Mouse (Mus musculus): ENCODE measurements around the gene Galntl5. TPM values are rescaled to one million over a fixed set of nuclear protein-coding genes. Genes with fewer than 3 reads are reported as not detected.
"Not testable (repeated sequence)": the region's sequence is repeated elsewhere in the genome, so short reads cannot be mapped to it uniquely, and the experiment has no call there.

Gene Galntl5
- total and polyA plus RNA-seq, 2 experiments from 2014 or later = not detected

- Histone ChIP-seq H3K4me2 (ENCODE audit: low read depth, low read length) (no peak overlapping the region), H3K27ac (ENCODE audit: low read depth) (no peak overlapping the region), H3K9me3 (replicated peaks; ENCODE audit: control insufficient read depth, low read length) (no peaks in the 10 kb centered on the region), H3K4me1 (ENCODE audit: control insufficient read depth, insufficient read depth) (no peaks in the 10 kb centered on the region), H3K9ac (replicated peaks; ENCODE audit: low read depth, low read length) (no peak overlapping the region), H3K36me3 (replicated peaks; ENCODE audit: control insufficient read depth, insufficient read depth, low read length) (no peaks in the 10 kb centered on the region), H3K4me3 (ENCODE audit: low read depth, low read length) (no peak overlapping the region), H3K27me3 (ENCODE audit: control insufficient read depth, insufficient read depth, low read length) (no peaks in the 10 kb centered on the region)
- TF ChIP-seq CTCF (IDR thresholded peaks at IDR 0.05; ENCODE audit: low read depth) (no peak), EP300 (IDR thresholded peaks at IDR 0.05; ENCODE audit: low read depth) (no peak)
- WGBS = 84% methylated on average over 1 of the region's 1 CpGs
- DNase-seq (ENCODE audit: low spot score) (no peak), ATAC-seq (ENCODE audit: insufficient read depth, low read depth) (no peak)
Measured at GRCm38 (mm10) chr5:25164341-25164740, 16.9 kb upstream of the Galntl5 start.

DNA sequence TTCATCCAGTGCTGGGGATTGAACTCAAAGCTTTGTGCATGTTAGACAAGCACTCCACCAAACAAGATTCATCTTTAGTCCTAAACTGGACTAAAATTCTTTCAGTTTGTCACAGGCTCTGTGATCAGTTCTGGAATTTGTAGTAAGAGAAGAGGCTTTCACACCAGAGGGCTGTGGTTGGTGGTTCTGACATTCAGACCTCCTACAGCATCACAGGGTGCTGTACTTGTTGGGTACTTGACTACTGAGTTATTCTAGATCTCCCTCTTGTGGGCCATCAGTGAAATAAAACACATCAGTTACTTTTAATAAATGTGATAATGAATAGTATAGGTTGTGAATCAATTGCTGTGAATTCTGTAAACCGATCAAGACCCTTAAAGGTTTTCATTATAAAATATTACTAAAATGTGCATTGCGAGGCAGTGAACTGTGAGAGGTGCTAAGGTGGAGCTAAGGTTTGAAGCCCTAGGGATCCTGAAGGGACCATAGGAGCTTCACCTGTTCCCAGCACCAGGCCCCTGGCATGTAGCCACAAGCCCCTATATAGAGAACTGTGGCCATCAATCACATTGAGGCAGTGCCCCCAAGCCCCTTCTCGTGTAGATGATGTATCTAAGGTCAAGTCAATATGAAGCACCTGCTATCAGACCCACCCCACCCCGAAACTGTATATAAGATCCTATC, 16.0 kb upstream of the Galntl5 start:
- Histone ChIP-seq H3K27me3 (ENCODE audit: control insufficient read depth, insufficient read depth, low read length) (no peaks in the 10 kb centered on the region), H3K9me3 (replicated peaks; ENCODE audit: control insufficient read depth, low read length) (no peaks in the 10 kb centered on the region), H3K36me3 (replicated peaks; ENCODE audit: control insufficient read depth, insufficient read depth, low read length) (no peaks in the 10 kb centered on the region), H3K4me3 (ENCODE audit: low read depth, low read length) (no peak overlapping the region), H3K4me1 (ENCODE audit: control insufficient read depth, insufficient read depth) (no peaks in the 10 kb centered on the region), H3K9ac (replicated peaks; ENCODE audit: low read depth, low read length) (no peak overlapping the region), H3K4me2 (ENCODE audit: low read depth, low read length) (no peak overlapping the region), H3K27ac (ENCODE audit: low read depth) (no peak overlapping the region)
- DNase-seq (ENCODE audit: low spot score) = peak; percentile 27
- 79% methylated on average over 4 of the region's 4 CpGs for WGBS
- ATAC-seq (ENCODE audit: insufficient read depth, low read depth) = no peak
- TF ChIP-seq CTCF (IDR thresholded peaks at IDR 0.05; ENCODE audit: low read depth) (peak; percentile 35), EP300 (IDR thresholded peaks at IDR 0.05; ENCODE audit: low read depth) (no peak)

GRCm38 (mm10) chr5:25165789-25166135, 15.5 kb upstream of the Galntl5 start:
- WGBS = 75% methylated on average over 3 of the region's 3 CpGs
- no peaks in the 10 kb centered on the region for H3K27me3 ChIP-seq (ENCODE audit: control insufficient read depth, insufficient read depth, low read length)
- no peak for ATAC-seq (ENCODE audit: insufficient read depth, low read depth)
- no peak overlapping the region for H3K4me3 ChIP-seq (ENCODE audit: low read depth, low read length)
- H3K27ac ChIP-seq (ENCODE audit: low read depth) = no peak overlapping the region
- H3K4me2 ChIP-seq (ENCODE audit: low read depth, low read length) = no peak overlapping the region
- no peaks in the 10 kb centered on the region for H3K4me1 ChIP-seq (ENCODE audit: control insufficient read depth, insufficient read depth)
- no peaks in the 10 kb centered on the region for H3K36me3 ChIP-seq (replicated peaks; ENCODE audit: control insufficient read depth, insufficient read depth, low read length)
- DNase-seq (ENCODE audit: low spot score) = no peak
- no peak overlapping the region for H3K9ac ChIP-seq (replicated peaks; ENCODE audit: low read depth, low read length)
- TF ChIP-seq EP300 (IDR thresholded peaks at IDR 0.05; ENCODE audit: low read depth) = no peak
- H3K9me3 ChIP-seq (replicated peaks; ENCODE audit: control insufficient read depth, low read length) = no peaks in the 10 kb centered on the region

GRCm38 (mm10) chr5:25166665-25167064, 14.6 kb upstream of the Galntl5 start:
- no peaks in the 10 kb centered on the region for H3K27me3 ChIP-seq (ENCODE audit: control insufficient read depth, insufficient read depth, low read length)
- H3K9ac ChIP-seq (replicated peaks; ENCODE audit: low read depth, low read length) = no peak overlapping the region
- H3K27ac ChIP-seq (ENCODE audit: low read depth) = no peak overlapping the region
- 48% methylated on average over 4 of the region's 4 CpGs for WGBS
- H3K4me3 ChIP-seq (ENCODE audit: low read depth, low read length) = no peak overlapping the region
- no peaks in the 10 kb centered on the region for H3K36me3 ChIP-seq (replicated peaks; ENCODE audit: control insufficient read depth, insufficient read depth, low read length)
- H3K9me3 ChIP-seq (replicated peaks; ENCODE audit: control insufficient read depth, low read length) = no peaks in the 10 kb centered on the region
- no peak for ATAC-seq (ENCODE audit: insufficient read depth, low read depth)
- no peaks in the 10 kb centered on the region for H3K4me1 ChIP-seq (ENCODE audit: control insufficient read depth, insufficient read depth)
- TF ChIP-seq EP300 (IDR thresholded peaks at IDR 0.05; ENCODE audit: low read depth) (no peak), CTCF (IDR thresholded peaks at IDR 0.05; ENCODE audit: low read depth) (no peak)
- DNase-seq (ENCODE audit: low spot score) = no peak
- H3K4me2 ChIP-seq (ENCODE audit: low read depth, low read length) = no peak overlapping the region

DNA sequence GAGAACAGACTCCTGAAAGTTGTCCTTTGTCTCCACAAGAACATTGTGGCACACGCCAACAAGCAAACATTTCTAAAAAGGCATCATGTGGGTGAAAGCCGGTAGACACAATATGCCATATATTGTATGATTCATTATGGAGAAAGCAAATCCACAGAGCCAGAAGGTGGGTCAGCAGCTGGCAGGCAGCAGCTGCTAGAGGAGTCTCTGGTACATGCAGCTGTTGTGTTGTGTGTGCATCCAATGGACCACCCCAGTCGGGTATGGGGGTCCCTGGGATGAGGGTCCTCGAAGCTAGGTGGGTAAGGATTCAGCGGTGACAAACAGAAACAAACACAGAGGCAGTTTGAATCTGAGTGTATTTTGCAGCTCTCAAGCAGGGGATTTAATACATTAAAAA, 3.3 kb upstream of the Galntl5 start:
- DNase-seq (ENCODE audit: low spot score); H3K27me3 ChIP-seq (ENCODE audit: control insufficient read depth, insufficient read depth, low read length); ATAC-seq (ENCODE audit: insufficient read depth, low read depth); H3K36me3 ChIP-seq (replicated peaks; ENCODE audit: control insufficient read depth, insufficient read depth, low read length); H3K4me3 ChIP-seq (ENCODE audit: low read depth, low read length); H3K9me3 ChIP-seq (replicated peaks; ENCODE audit: control insufficient read depth, low read length); H3K27ac ChIP-seq (ENCODE audit: low read depth); H3K9ac ChIP-seq (replicated peaks; ENCODE audit: low read depth, low read length); H3K4me1 ChIP-seq (ENCODE audit: control insufficient read depth, insufficient read depth); H3K4me2 ChIP-seq (ENCODE audit: low read depth, low read length): not testable (repeated sequence)
- 79% methylated on average over 5 of the region's 5 CpGs for WGBS

- H3K4me1 ChIP-seq (ENCODE audit: control insufficient read depth, insufficient read depth); H3K27me3 ChIP-seq (ENCODE audit: control insufficient read depth, insufficient read depth, low read length); DNase-seq (ENCODE audit: low spot score); H3K4me2 ChIP-seq (ENCODE audit: low read depth, low read length); H3K27ac ChIP-seq (ENCODE audit: low read depth); ATAC-seq (ENCODE audit: insufficient read depth, low read depth); H3K9ac ChIP-seq (replicated peaks; ENCODE audit: low read depth, low read length); H3K9me3 ChIP-seq (replicated peaks; ENCODE audit: control insufficient read depth, low read length); H3K4me3 ChIP-seq (ENCODE audit: low read depth, low read length); H3K36me3 ChIP-seq (replicated peaks; ENCODE audit: control insufficient read depth, insufficient read depth, low read length): not testable (repeated sequence)
- WGBS = 88% methylated on average over 4 of the region's 4 CpGs
Measured at GRCm38 (mm10) chr5:25178543-25178942, 2.7 kb upstream of the Galntl5 start.

Data from heart, postnatal 0 days (tissue).